Mouse (Mus musculus) cortical plate, adult 2 months (tissue): ENCODE measurements around the gene Prrxl1.

Source experiments
- CTCF ChIP-seq: fragments of 200-500 bp; IDR thresholded peaks from 2 replicates; pipeline ENCODE4 v1.5.1; 2011; ENCODE audit warnings: mild to moderate bottlenecking, control low read depth, low read length; ENCODE audit not compliant: insufficient read depth; ENCODE audit errors: extremely low read depth
- POLR2A ChIP-seq: fragments of 200-500 bp; IDR thresholded peaks from 2 replicates; pipeline ENCODE4 v1.6.1; 2011; ENCODE audit warnings: mild to moderate bottlenecking, low read length, control low read depth; ENCODE audit not compliant: insufficient read depth; ENCODE audit errors: extremely low read depth

DNA sequence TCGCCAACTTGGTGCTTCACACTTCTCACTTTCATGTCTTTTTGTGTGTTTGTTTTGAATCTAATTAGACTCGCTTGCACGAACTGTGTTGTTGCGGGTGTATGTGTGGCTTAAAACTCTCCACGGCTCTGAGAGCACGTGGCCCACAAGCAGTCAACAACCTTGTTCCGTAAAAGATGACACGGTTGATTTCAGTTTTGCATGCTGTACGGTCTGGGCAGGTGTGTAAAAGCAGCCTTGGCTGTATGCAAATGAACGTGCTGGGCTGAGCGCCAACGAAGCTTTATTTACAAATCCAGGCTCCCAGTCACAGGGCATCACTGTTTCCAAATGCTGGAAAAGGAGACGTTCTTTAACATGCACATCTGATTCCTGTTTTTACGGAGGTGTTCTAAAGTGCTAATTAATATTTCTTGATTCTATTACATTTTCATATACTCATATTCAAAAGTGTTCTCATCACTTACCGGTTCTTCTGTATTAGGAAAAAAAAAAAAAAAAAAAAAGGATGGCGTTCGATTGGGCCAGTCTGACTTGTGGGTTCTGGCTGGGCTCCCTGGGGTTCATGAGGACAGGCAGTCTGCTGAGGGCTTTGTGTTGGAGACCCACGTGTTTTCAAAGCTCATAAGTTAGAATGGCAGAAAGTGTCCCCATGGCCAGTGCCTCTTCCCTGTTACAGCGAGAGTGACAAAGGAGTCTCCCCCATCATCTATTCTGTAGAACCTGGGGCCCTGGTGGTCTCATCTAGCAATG, 85.0 kb downstream of the Prrxl1 start:
- TF ChIP-seq CTCF, result no peak
- no peak for TF ChIP-seq POLR2A
